Mouse (Mus musculus) midbrain, embryonic 15.5 days (tissue): ENCODE data around the gene Cutc. TPM values are rescaled to one million over a fixed set of nuclear protein-coding genes. Genes with fewer than 3 reads are reported as not detected.

ENCODE experiments used
- ATAC-seq: fragments of 200-750 bp; cut with Nextera tagmentation; replicated peaks from 2 replicates; pipeline ENCODE4 v1.8.0; 2017; ENCODE audit warnings: moderate TSS enrichment
- H3K27ac ChIP-seq: fragments of 300-500 bp; sonication (generic); 2 replicates; pipeline ENCODE4 v1.5.1; 2015; ENCODE audit warnings: mild to moderate bottlenecking, inconsistent platforms
- H3K27me3 ChIP-seq: fragments of 300-500 bp; sonication (generic); replicated peaks from 2 replicates; pipeline ENCODE4 v1.6.1; 2015; ENCODE audit warnings: inconsistent platforms
- H3K36me3 ChIP-seq: fragments of 300-500 bp; sonication (generic); replicated peaks from 2 replicates; pipeline ENCODE4 v1.6.1; 2015; ENCODE audit warnings: inconsistent platforms
- H3K4me1 ChIP-seq: fragments of 300-500 bp; sonication (generic); 2 replicates; pipeline ENCODE4 v1.6.1; 2015; ENCODE audit warnings: inconsistent platforms
- H3K4me2 ChIP-seq: fragments of 300-500 bp; sonication (generic); 2 replicates; pipeline ENCODE4 v1.6.1; 2015; ENCODE audit warnings: inconsistent platforms, mild to moderate bottlenecking, moderate library complexity
- H3K4me3 ChIP-seq: fragments of 300-500 bp; sonication (generic); 2 replicates; pipeline ENCODE4 v1.5.1; 2015; ENCODE audit warnings: mild to moderate bottlenecking, inconsistent platforms
- H3K9ac ChIP-seq: fragments of 300-500 bp; sonication (generic); 2 replicates; pipeline ENCODE4 v1.6.1; 2015; ENCODE audit warnings: mild to moderate bottlenecking, inconsistent platforms
- H3K9me3 ChIP-seq: fragments of 300-500 bp; sonication (generic); 2 replicates; pipeline ENCODE4 v1.6.1; 2016; ENCODE audit warnings: inconsistent platforms
- WGBS: fragments of 180-500 bp; shearing (Covaris S2); methylation state at CpG from one replicate; pipeline ENCODE4 v1.1.7; 2015; ENCODE audit warnings: mixed read lengths; 5-methylcytosine and 5-hydroxymethylcytosine counted together
- polyA plus RNA-seq: library from polyadenylated mRNA; unstranded; fragments of >200 nt; fragmentation: Nextera tagmentation; extraction: Ambion mirVana; gene quantifications from 2 replicates; pipeline ENCODE4 v1.2.1, GENCODE M21; 2015

The Cutc gene
- polyA plus RNA-seq, 1 experiment from 2014 or later: 6.9 TPM

- Histone ChIP-seq H3K4me1 (no peaks in the 10 kb centered on the region), H3K4me3 (no peak overlapping the region), H3K36me3 (peaks cover 38% of the 10 kb centered on the region; the same call in 1 of the 2 replicates), H3K9me3 (no peaks in the 10 kb centered on the region), H3K27ac (no peak overlapping the region), H3K9ac (no peak overlapping the region), H3K4me2 (no peak overlapping the region), H3K27me3 (no peaks in the 10 kb centered on the region)
- 77% methylated on average over 15 of the region's 15 CpGs for WGBS
- no peak for ATAC-seq
These were observed 26.2 kb upstream of the Cutc start for GRCm38 (mm10) chr19:43726510-43727146.

DNA sequence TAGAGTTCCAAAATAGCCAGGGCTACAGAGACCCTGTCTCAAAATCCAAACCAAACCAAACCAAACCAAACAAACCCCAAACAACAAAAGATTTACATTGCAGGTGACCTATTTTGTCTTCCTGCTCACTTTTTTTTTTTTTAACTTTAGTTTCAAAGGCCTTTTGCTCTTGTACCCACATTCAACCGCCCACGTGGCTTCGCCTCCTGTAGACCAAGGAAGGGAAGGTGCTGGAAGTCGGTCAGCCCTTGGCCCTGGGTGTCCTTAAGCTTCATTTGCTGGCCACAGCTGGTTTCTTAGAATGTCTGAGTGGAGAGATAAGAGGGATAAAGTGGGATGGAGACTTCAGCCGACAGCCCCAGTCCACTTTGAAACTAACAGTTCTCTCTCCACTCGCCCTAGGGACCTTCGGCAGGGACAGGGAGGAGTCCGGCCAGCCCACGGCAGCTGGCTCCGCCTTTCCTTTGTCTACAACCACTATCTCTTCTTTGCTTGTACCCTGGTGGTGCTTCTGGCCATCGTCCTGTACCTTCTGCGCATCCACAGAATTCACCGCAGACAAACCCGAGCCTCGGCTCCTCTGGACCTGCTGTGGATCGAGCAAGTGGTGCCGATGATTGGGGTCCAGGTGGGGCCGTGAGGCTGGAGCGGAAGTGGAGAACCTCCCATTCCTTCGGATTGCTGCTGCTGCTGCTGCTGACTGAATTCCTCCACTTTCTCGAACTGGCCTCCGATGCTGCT is 23.3 kb upstream of the Cutc start:
- peak overlapping the region; percentile 23 for H3K4me3 ChIP-seq

DNA sequence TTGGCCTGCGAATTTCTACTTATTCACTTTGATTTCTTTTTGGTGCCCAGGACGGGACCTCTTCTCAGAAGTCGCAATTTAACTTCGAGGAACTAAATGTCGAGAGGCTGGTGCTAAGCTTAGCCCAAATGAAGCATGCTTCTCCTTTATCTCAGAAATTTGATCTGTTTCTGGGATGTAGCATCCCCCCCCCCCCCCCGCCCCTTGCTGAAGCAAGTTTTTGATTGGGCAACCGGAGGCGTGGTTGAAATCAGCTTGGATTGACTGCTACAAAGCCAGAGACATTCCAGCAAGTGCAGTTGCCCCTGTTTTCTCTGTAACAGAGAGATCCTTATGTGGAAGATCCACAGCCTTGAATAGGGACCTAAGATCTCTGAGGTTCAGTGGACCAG is 22.8 kb upstream of the Cutc start:
- peak overlapping the region; percentile 23 for H3K4me3 ChIP-seq
- no peak overlapping the region for H3K27ac ChIP-seq
- WGBS: 25% methylated on average over 8 of the region's 8 CpGs
- H3K9ac ChIP-seq: peak overlapping the region; percentile 20; the same call in 1 of the 2 replicates
- peak overlapping the region; percentile 36 for H3K4me2 ChIP-seq
- no peaks in the 10 kb centered on the region for H3K4me1 ChIP-seq
- no peak for ATAC-seq
- H3K9me3 ChIP-seq: no peaks in the 10 kb centered on the region
- H3K27me3 ChIP-seq: no peaks in the 10 kb centered on the region
- H3K36me3 ChIP-seq: peaks cover 42% of the 10 kb centered on the region; the same call in 1 of the 2 replicates

More for the DNA sequence above, 23.3 kb upstream of the Cutc start:
- H3K27ac ChIP-seq: no peak overlapping the region
- H3K4me1 ChIP-seq: no peaks in the 10 kb centered on the region
- no peaks in the 10 kb centered on the region for H3K9me3 ChIP-seq
- peaks cover 39% of the 10 kb centered on the region; the same call in 1 of the 2 replicates for H3K36me3 ChIP-seq
- WGBS: 38% methylated on average over 22 of the region's 22 CpGs
- peak overlapping the region; percentile 20; the same call in 1 of the 2 replicates for H3K9ac ChIP-seq
- H3K4me2 ChIP-seq: peak overlapping the region; percentile 36
- ATAC-seq: no peak
- H3K27me3 ChIP-seq: no peaks in the 10 kb centered on the region

- 66% methylated on average over 7 of the region's 7 CpGs for WGBS
- no peak overlapping the region for H3K9ac ChIP-seq
- no peak overlapping the region for H3K27ac ChIP-seq
- no peak for ATAC-seq
- no peak overlapping the region for H3K4me2 ChIP-seq
- no peaks in the 10 kb centered on the region for H3K9me3 ChIP-seq
- H3K4me1 ChIP-seq: no peaks in the 10 kb centered on the region
- peaks cover 41% of the 10 kb centered on the region for H3K36me3 ChIP-seq
- no peaks in the 10 kb centered on the region for H3K27me3 ChIP-seq
- no peak overlapping the region for H3K4me3 ChIP-seq
These were observed 21.6 kb upstream of the Cutc start for GRCm38 (mm10) chr19:43731157-43731556.

GRCm38 (mm10) chr19:43738409-43738808 is 14.4 kb upstream of the Cutc start:
- Histone ChIP-seq H3K4me1 (no peaks in the 10 kb centered on the region), H3K9ac (no peak overlapping the region), H3K4me2 (no peak overlapping the region), H3K4me3 (no peak overlapping the region), H3K9me3 (no peaks in the 10 kb centered on the region), H3K36me3 (peaks cover 45% of the 10 kb centered on the region), H3K27ac (no peak overlapping the region), H3K27me3 (no peaks in the 10 kb centered on the region)
- no peak for ATAC-seq
- 97% methylated on average over 10 of the region's 10 CpGs for WGBS

- H3K36me3 ChIP-seq: peaks cover 38% of the 10 kb centered on the region
These were observed 9.4 kb upstream of the Cutc start for GRCm38 (mm10) chr19:43743401-43743800.

GRCm38 (mm10) chr19:43745740-43746139 is 7.1 kb upstream of the Cutc start:
- Histone ChIP-seq H3K4me3 (no peak overlapping the region), H3K27ac (no peak overlapping the region), H3K4me1 (no peaks in the 10 kb centered on the region), H3K9ac (no peak overlapping the region), H3K36me3 (peaks cover 42% of the 10 kb centered on the region), H3K27me3 (no peaks in the 10 kb centered on the region), H3K4me2 (no peak overlapping the region), H3K9me3 (no peaks in the 10 kb centered on the region)
- WGBS: 96% methylated on average over 3 of the region's 3 CpGs
- no peak for ATAC-seq

More at GRCm38 (mm10) chr19:43743401-43743800, 9.4 kb upstream of the Cutc start:
- Histone ChIP-seq H3K27ac (no peak overlapping the region), H3K9me3 (no peaks in the 10 kb centered on the region), H3K9ac (no peak overlapping the region), H3K4me2 (no peak overlapping the region), H3K27me3 (no peaks in the 10 kb centered on the region), H3K4me3 (no peak overlapping the region), H3K4me1 (no peaks in the 10 kb centered on the region)
- WGBS: 97% methylated on average over 7 of the region's 7 CpGs
- ATAC-seq: no peak

DNA sequence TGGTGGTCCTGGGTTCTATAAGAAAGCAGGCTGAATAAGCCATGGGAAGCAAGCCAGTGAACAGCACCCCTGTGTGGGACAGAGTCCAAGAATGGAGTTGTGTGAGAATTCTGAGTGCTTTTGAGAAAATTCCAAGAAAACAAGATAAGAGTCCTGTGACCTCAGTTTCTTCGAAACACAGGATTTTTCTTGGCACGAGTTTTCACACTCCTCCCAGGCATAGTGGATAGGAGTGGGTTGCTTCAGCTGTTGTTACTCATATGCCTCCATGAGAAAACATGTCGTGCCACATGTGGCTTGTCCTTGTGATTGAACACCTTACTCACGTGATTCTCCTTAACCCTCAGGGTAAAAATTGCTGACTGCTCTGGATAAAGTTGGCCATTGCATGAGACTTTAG is 4.9 kb upstream of the Cutc start:
- Histone ChIP-seq H3K27ac (no peak overlapping the region), H3K4me2 (no peak overlapping the region), H3K9ac (no peak overlapping the region), H3K27me3 (no peaks in the 10 kb centered on the region), H3K4me3 (no peak overlapping the region), H3K36me3 (peaks cover 42% of the 10 kb centered on the region), H3K4me1 (peaks cover 13% of the 10 kb centered on the region; the same call in 1 of the 2 replicates), H3K9me3 (no peaks in the 10 kb centered on the region)
- WGBS: 92% methylated on average over 4 of the region's 4 CpGs
- ATAC-seq: no peak

- WGBS: 97% methylated on average over 2 of the region's 2 CpGs
- no peak overlapping the region for H3K4me2 ChIP-seq
- H3K4me3 ChIP-seq: no peak overlapping the region
- no peaks in the 10 kb centered on the region for H3K9me3 ChIP-seq
- ATAC-seq: no peak
- H3K4me1 ChIP-seq: peaks cover 17% of the 10 kb centered on the region
- H3K36me3 ChIP-seq: peaks cover 33% of the 10 kb centered on the region
- no peak overlapping the region for H3K9ac ChIP-seq
- H3K27ac ChIP-seq: no peak overlapping the region
- H3K27me3 ChIP-seq: no peaks in the 10 kb centered on the region
These were observed 2.8 kb upstream of the Cutc start for GRCm38 (mm10) chr19:43750008-43750407.

- peaks cover 17% of the 10 kb centered on the region for H3K4me1 ChIP-seq
- H3K4me3 ChIP-seq: peak overlapping the region; percentile 68
- peak overlapping the region; percentile 67 for H3K9ac ChIP-seq
- H3K9me3 ChIP-seq: no peaks in the 10 kb centered on the region
- H3K27ac ChIP-seq: peak overlapping the region; percentile 92
- H3K36me3 ChIP-seq: peaks cover 11% of the 10 kb centered on the region; the same call in 1 of the 2 replicates
- WGBS: under 1% methylated on average over 23 of the region's 24 CpGs
- peak; percentile 89 for ATAC-seq
- no peaks in the 10 kb centered on the region for H3K27me3 ChIP-seq
- H3K4me2 ChIP-seq: peak overlapping the region; percentile 65
These were observed 535 bp downstream of the Cutc start for GRCm38 (mm10) chr19:43753226-43753835.

GRCm38 (mm10) chr19:43754237-43754636 is 1.4 kb downstream of the Cutc start:
- H3K9ac ChIP-seq: no peak overlapping the region
- H3K4me3 ChIP-seq: no peak overlapping the region
- peaks cover 3% of the 10 kb centered on the region; the same call in 1 of the 2 replicates for H3K36me3 ChIP-seq
- peaks cover 17% of the 10 kb centered on the region for H3K4me1 ChIP-seq
- no peak for ATAC-seq
- no peak overlapping the region for H3K27ac ChIP-seq
- 81% methylated on average over 2 of the region's 2 CpGs for WGBS
- H3K4me2 ChIP-seq: no peak overlapping the region
- H3K9me3 ChIP-seq: no peaks in the 10 kb centered on the region
- no peaks in the 10 kb centered on the region for H3K27me3 ChIP-seq

- ATAC-seq: no peak
- H3K36me3 ChIP-seq: peaks cover 2% of the 10 kb centered on the region; the same call in 1 of the 2 replicates
- WGBS: 87% methylated on average over 2 of the region's 2 CpGs
- no peak overlapping the region for H3K27ac ChIP-seq
- no peak overlapping the region for H3K4me2 ChIP-seq
- no peaks in the 10 kb centered on the region for H3K27me3 ChIP-seq
- H3K9ac ChIP-seq: no peak overlapping the region
- no peak overlapping the region for H3K4me3 ChIP-seq
- no peaks in the 10 kb centered on the region for H3K9me3 ChIP-seq
- H3K4me1 ChIP-seq: peaks cover 17% of the 10 kb centered on the region
These were observed 2.1 kb downstream of the Cutc start for GRCm38 (mm10) chr19:43754872-43755271.
